Comparison of ENCODE assay signal across 26 mouse cellular contexts in the genomic region with DNA sequence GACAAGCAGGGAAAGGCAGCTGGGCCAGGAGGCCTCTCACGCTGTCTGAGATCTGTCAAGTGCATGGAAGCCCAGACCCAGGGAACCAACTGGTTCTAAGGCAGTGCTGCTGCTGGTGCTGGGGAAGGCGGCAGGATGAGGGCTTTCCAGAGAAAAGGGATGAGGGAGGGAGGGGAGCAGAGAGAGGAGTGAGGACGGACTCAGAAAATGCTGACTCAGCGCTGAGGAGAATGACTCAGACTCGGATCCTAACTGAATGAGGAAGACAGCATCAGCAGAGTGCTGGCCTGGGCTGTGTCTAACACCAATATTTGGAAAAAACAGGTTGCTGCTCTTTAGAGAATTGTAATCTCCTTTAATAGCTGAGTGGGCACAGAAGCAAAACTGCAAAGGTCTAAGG. TPM values are rescaled to one million over a fixed set of nuclear protein-coding genes. Genes with fewer than 3 reads are reported as not detected.
A peak's percentile ranks its signal among the peaks of the same experiment; 100 is the strongest.
DNase-seq lines count a peak whose midpoint lies in the region; ATAC-seq and TF ChIP-seq lines count a peak whose summit lies in the region.
"Had no signal": no experiment of that assay in that cellular context is flagged by ENCODE, and none has a peak within 500 bp of the region (broad histone marks: within the 10 kb centered on the region; RNA-seq: fewer than 3 reads in every experiment).

No protein-coding gene starts in this region.

- H3K4me2 ChIP-seq in CH12.LX (ENCODE audit: insufficient read depth, low read depth, poor library complexity, severe bottlenecking) = no peak overlapping the region
- H3K4me2 ChIP-seq in hindbrain, embryonic 11.5 days (replicated peaks; ENCODE audit: low read depth, low read length) = no peak overlapping the region
- H3K4me2 ChIP-seq: hindbrain, embryonic 15.5 days; kidney, embryonic 15.5 days; midbrain, embryonic 15.5 days; neural tube, embryonic 13.5 days had no signal

- no peak for TF ChIP-seq EP300 in CH12.LX (IDR thresholded peaks at IDR 0.05; ENCODE audit: low read length)

- H3K27ac ChIP-seq in CH12.LX (ENCODE audit: insufficient read depth, low read depth) = no peak overlapping the region
- no peak overlapping the region for H3K27ac ChIP-seq in hindbrain, embryonic 11.5 days (ENCODE audit: low read depth, low read length)
- H3K27ac ChIP-seq: gastrocnemius, adult 2 months; heart, embryonic 10.5 days; hindbrain, embryonic 15.5 days; kidney, embryonic 15.5 days; left cerebral cortex, adult 2 months; midbrain, embryonic 15.5 days; neural tube, embryonic 13.5 days had no signal

- no peaks in the 10 kb centered on the region for H3K9me3 ChIP-seq in CH12.LX (replicated peaks; ENCODE audit: low read length)
- no peaks in the 10 kb centered on the region for H3K9me3 ChIP-seq in hindbrain, embryonic 11.5 days (ENCODE audit: control insufficient read depth, low read length)
- H3K9me3 ChIP-seq: heart, embryonic 10.5 days; hindbrain, embryonic 15.5 days; kidney, embryonic 15.5 days; midbrain, embryonic 15.5 days; neural tube, embryonic 13.5 days had no signal

- no peak for TF ChIP-seq POLR2A in CH12.LX (IDR thresholded peaks at IDR 0.05; ENCODE audit: low read depth, low read length)

- intact Hi-C loops in left cerebral cortex, postnatal 25 days (cut with DNase I) = no loop called here
- intact Hi-C loops in left cerebral cortex, postnatal 36 days (cut with DNase I) = no loop called here

- H3K27me3 ChIP-seq in CH12.LX (replicated peaks) = no peaks in the 10 kb centered on the region
- H3K27me3 ChIP-seq in hindbrain, embryonic 11.5 days (ENCODE audit: control insufficient read depth, insufficient read depth, low read length) = no peaks in the 10 kb centered on the region
- H3K27me3 ChIP-seq: hindbrain, embryonic 15.5 days; kidney, embryonic 15.5 days; midbrain, embryonic 15.5 days; neural tube, embryonic 13.5 days had no signal

- DNase-seq in adrenal gland, postnatal 10 days = peak; percentile 23
- DNase-seq in adrenal gland, adult 8-10 months = no peak
- peak; percentile 36 to 65 for DNase-seq in left cerebral cortex, postnatal 25 days (ENCODE audit: low spot score in 2 of 2)
- DNase-seq in left cerebral cortex, postnatal 36 days (ENCODE audit: low spot score in 2 of 2) = no peak
- no peak for DNase-seq in CH12.LX (ENCODE audit: extremely low read depth)
- peak; percentile 30 for DNase-seq in ZHBTc4 (ENCODE audit: low read depth, low spot score)
- DNase-seq in hindbrain, embryonic 11.5 days (ENCODE audit: low spot score) = no peak
- DNase-seq in natural killer cell, adult 2 months (ENCODE audit: low spot score in 2 of 2) = no peak
- DNase-seq: cerebellum, adult 11-12 months; cerebellum, postnatal 14 days; gastrocnemius, adult 2 months; heart, postnatal 4 days; kidney, postnatal 4 days; lung, adult 18-20 months; lung, postnatal 14 days; retina, postnatal 1 day; thymus, adult 18-20 months; thymus, postnatal 36 days had no signal

- H3K79me2 ChIP-seq in CH12.LX (replicated peaks; ENCODE audit: control insufficient read depth, extremely low read depth, insufficient read depth, poor library complexity, severe bottlenecking) = no peaks in the 10 kb centered on the region; the same call in 1 of the 2 replicates

- TF ChIP-seq CTCF in CH12.LX (conservative IDR thresholded peaks at IDR 0.05 in 1 of 2, IDR thresholded peaks at IDR 0.05 in 1 of 2; ENCODE audit: low read depth in 2 of 2, low read length in 2 of 2) = no peak

- 61% methylated on average over 5 of the region's 5 CpGs for WGBS in hindbrain, embryonic 11.5 days

- in situ Hi-C loops in CH12.LX (cut with MboI; ENCODE audit: low pct_ligation_motif_present, low pct_unique_long_range_greater_than_20kb, low sequenced_read_pairs) = no loop called here

- no peak overlapping the region for H3K4me3 ChIP-seq in CH12.LX (replicated peaks in 1 of 3; ENCODE audit: low read depth in 2 of 3, low read length in 2 of 3, poor library complexity in 1 of 3)
- H3K4me3 ChIP-seq in hindbrain, embryonic 11.5 days (ENCODE audit: low read depth, low read length) = no peak overlapping the region
- H3K4me3 ChIP-seq: gastrocnemius, adult 2 months; heart, embryonic 10.5 days; hindbrain, embryonic 15.5 days; kidney, embryonic 15.5 days; left cerebral cortex, adult 2 months; midbrain, embryonic 15.5 days; neural tube, embryonic 13.5 days had no signal

- peaks cover 60 to 91% of the 10 kb centered on the region in 2 experiments for H3K36me3 ChIP-seq in CH12.LX (replicated peaks in 1 of 2; ENCODE audit: control insufficient read depth in 1 of 2, insufficient read depth in 1 of 2, low read length in 1 of 2)
- H3K36me3 ChIP-seq in hindbrain, embryonic 11.5 days (ENCODE audit: control insufficient read depth, insufficient read depth, low read length) = 0 out of 2 replicates have a peak, but pooled peaks cover 2% of the 10 kb centered on the region

- dilution Hi-C loops in CH12.LX (cut with MboI; ENCODE audit: extremely low pct_ligation_motif_present, extremely low pct_unique_long_range_greater_than_20kb, low sequenced_read_pairs) = no loop called here

- ATAC-seq in hindbrain, embryonic 11.5 days (ENCODE audit: low FRiP score) = no peak
- ATAC-seq: CD4-positive, CD25-positive, alpha-beta regulatory T cell, adult 4 months; intestine, embryonic 16.5 days; midbrain, embryonic 15.5 days had no signal

- H3K4me1 ChIP-seq in CH12.LX (ENCODE audit: control insufficient read depth in 1 of 2, insufficient read depth in 2 of 2) = no peaks in the 10 kb centered on the region
- no peaks in the 10 kb centered on the region for H3K4me1 ChIP-seq in hindbrain, embryonic 11.5 days (replicated peaks; ENCODE audit: control insufficient read depth, insufficient read depth, low read length)
- H3K4me1 ChIP-seq: hindbrain, embryonic 15.5 days; kidney, embryonic 15.5 days; midbrain, embryonic 15.5 days; neural tube, embryonic 13.5 days had no signal

- H3K9ac ChIP-seq in CH12.LX (ENCODE audit: insufficient read depth, low read depth) = no peak overlapping the region
- no peak overlapping the region for H3K9ac ChIP-seq in hindbrain, embryonic 11.5 days (ENCODE audit: low read depth, low read length)
- H3K9ac ChIP-seq: hindbrain, embryonic 15.5 days; kidney, embryonic 15.5 days; midbrain, embryonic 15.5 days; neural tube, embryonic 13.5 days had no signal

- no peak for TF ChIP-seq RAD21 in CH12.LX (IDR thresholded peaks at IDR 0.05; ENCODE audit: low read depth, low read length)

TF ChIP-seq in CH12.LX, 34 proteins besides CTCF, POLR2A, EP300 and RAD21:
- TF ChIP-seq IRF4 (IDR thresholded peaks at IDR 0.05; ENCODE audit: low read depth, low read length) (no peak), MAFK (IDR thresholded peaks at IDR 0.05; ENCODE audit: insufficient replicate concordance, low read length) (peak; percentile 95)
TF ChIP-seq in CH12.LX: peak in this region for 1.

RNA-seq across cellular contexts. Expression of gene Lcmt1, which starts 57.7 kb away (rescaled TPM):
- total RNA-seq in adrenal gland, postnatal 10 days (2021) = 10 to 100 TPM; 26.6 to 30.2 TPM
- 10 to 100 TPM; 31.2 to 42.3 (median 35.5) TPM for total RNA-seq in adrenal gland, adult 8-10 months (2022)
- 10 to 100 TPM; 85.3 to 87.8 TPM for total RNA-seq in left cerebral cortex, postnatal 25 days (2021)
- total RNA-seq in left cerebral cortex, postnatal 36 days (2021) = 10 to 100 TPM; 79.2 to 89.2 TPM
- total RNA-seq in CH12.LX (2012; rRNA removed) (26.4 and 27.6 TPM in 2 replicates), CH12.LX (2014; rRNA removed) (34.8 and 38.0 TPM in 2 replicates)
- polyA plus RNA-seq in CH12.LX (2012; ENCODE audit: insufficient read length, low read depth) = 26.4 and 28.6 TPM in 2 replicates
- polyA plus RNA-seq in hindbrain, embryonic 11.5 days (2014; fragmentation: Nextera tagmentation; extraction: Ambion mirVana) = 69.5 and 70.5 TPM in 2 replicates

RNA-seq across cellular contexts. Expression of gene Arhgap17, which starts 57.9 kb away (rescaled TPM):
- total RNA-seq in adrenal gland, postnatal 10 days (2021) = 10 to 100 TPM; 33.6 to 40.6 TPM
- total RNA-seq in adrenal gland, adult 8-10 months (2022) = 10 to 100 TPM; 59.5 to 99.1 (median 71.7) TPM
- total RNA-seq in left cerebral cortex, postnatal 25 days (2021) = 10 to 100 TPM; 13.6 to 16.8 TPM
- total RNA-seq in left cerebral cortex, postnatal 36 days (2021) = 10 to 100 TPM; 11.6 to 18.0 TPM
- total RNA-seq in CH12.LX (2012; rRNA removed) (5.8 and 6.7 TPM in 2 replicates), CH12.LX (2014; rRNA removed) (6.3 and 7.4 TPM in 2 replicates)
- 43.7 and 56.1 TPM in 2 replicates for polyA plus RNA-seq in CH12.LX (2012; ENCODE audit: insufficient read length, low read depth)
- 23.6 and 25.8 TPM in 2 replicates for polyA plus RNA-seq in hindbrain, embryonic 11.5 days (2014; fragmentation: Nextera tagmentation; extraction: Ambion mirVana)

Comparison
In these comparisons a context has a peak if more than half of its experiments do, and no peak if none do; other contexts are left out.
1. DNase-seq: peak in adrenal gland, postnatal 10 days (single experiment), left cerebral cortex, postnatal 25 days (2 of 2) and ZHBTc4 (single experiment); none in adrenal gland, adult 8-10 months (single experiment), left cerebral cortex, postnatal 36 days (0 of 2), CH12.LX (single experiment), hindbrain, embryonic 11.5 days (single experiment) and natural killer cell, adult 2 months (0 of 2).